Mouse (Mus musculus) stomach, postnatal 0 days (tissue): ENCODE measurements around the gene Wdr31. TPM values are rescaled to one million over a fixed set of nuclear protein-coding genes. Genes with fewer than 3 reads are reported as not detected.
A peak's percentile ranks its signal among the peaks of the same experiment; 100 is the strongest.

Source experiments
- ATAC-seq: fragments of 200-750 bp; cut with Nextera tagmentation; 2 replicates; pipeline ENCODE4 v1.8.0; 2017; ENCODE audit not compliant: low FRiP score, low TSS enrichment
- DNase-seq: peaks from one replicate; pipeline ENCODE4 v3.0.0-alpha.2; 2016; ENCODE audit warnings: low spot score
- H3K27ac ChIP-seq: fragments of 300-500 bp; sonication (generic); replicated peaks from 2 replicates; pipeline ENCODE4 v1.5.1; 2014; ENCODE audit warnings: mild to moderate bottlenecking, control low read depth
- H3K27me3 ChIP-seq: fragments of 300-500 bp; sonication (generic); 2 replicates; pipeline ENCODE4 v1.6.1; 2014; ENCODE audit warnings: low read length; ENCODE audit not compliant: control insufficient read depth, insufficient read depth
- H3K36me3 ChIP-seq: fragments of 300-500 bp; sonication (generic); 2 replicates; pipeline ENCODE4 v1.6.1; 2014; ENCODE audit warnings: low read length, mixed read lengths; ENCODE audit not compliant: control insufficient read depth, insufficient read depth
- H3K4me1 ChIP-seq: fragments of 300-500 bp; sonication (generic); replicated peaks from 2 replicates; pipeline ENCODE4 v1.6.1; 2014; ENCODE audit warnings: antibody characterized with exemption; ENCODE audit not compliant: control insufficient read depth, insufficient read depth
- H3K4me2 ChIP-seq: fragments of 300-500 bp; sonication (generic); replicated peaks from 2 replicates; pipeline ENCODE4 v1.6.1; 2014; ENCODE audit warnings: low read depth, mild to moderate bottlenecking, control low read depth, moderate library complexity
- H3K4me3 ChIP-seq: fragments of 300-500 bp; sonication (generic); 2 replicates; pipeline ENCODE4 v1.5.1; 2014; ENCODE audit warnings: low read depth, low read length, control low read depth
- H3K9ac ChIP-seq: fragments of 300-500 bp; sonication (generic); 2 replicates; pipeline ENCODE4 v1.6.1; 2014; ENCODE audit warnings: mild to moderate bottlenecking, low read length, control low read depth, mixed read lengths
- H3K9me3 ChIP-seq: fragments of 300-500 bp; sonication (generic); 2 replicates; pipeline ENCODE4 v1.6.1; 2016; ENCODE audit warnings: low read length; ENCODE audit not compliant: control insufficient read depth
- CTCF ChIP-seq: IDR thresholded peaks from 2 replicates; pipeline ENCODE4 v1.5.1; 2016; ENCODE audit warnings: antibody characterized with exemption, low read depth, mild to moderate bottlenecking, moderate library complexity
- EP300 ChIP-seq: optimal IDR thresholded peaks from 2 replicates; pipeline ENCODE3; 2016; ENCODE audit warnings: antibody characterized with exemption
- WGBS: fragments of 180-500 bp; shearing (Covaris S2); extraction: QIAGEN DNeasy Blood & Tissue Kit; methylation state at CpG from one replicate; pipeline ENCODE4 v1.1.7; 2014; 5-methylcytosine and 5-hydroxymethylcytosine counted together
- polyA plus RNA-seq: library from polyadenylated mRNA; unstranded; fragments of >200 nt; fragmentation: Nextera tagmentation; extraction: Ambion mirVana; gene quantifications from 2 replicates; pipeline ENCODE4 v1.2.1, GENCODE M21; 2015

Wdr31 gene
- polyA plus RNA-seq, 1 experiment from 2014 or later, result 2.3 TPM

- H3K4me3 ChIP-seq, result no peak overlapping the region
- peaks cover 27% of the 10 kb centered on the region for H3K36me3 ChIP-seq
- no peak overlapping the region for H3K9ac ChIP-seq
- no peaks in the 10 kb centered on the region for H3K27me3 ChIP-seq
- H3K9me3 ChIP-seq, result no peaks in the 10 kb centered on the region
- no peak overlapping the region for H3K27ac ChIP-seq
- no peak for DNase-seq
- no peak for ATAC-seq
- TF ChIP-seq EP300 (no peak), CTCF (no peak)
- H3K4me1 ChIP-seq, result no peaks in the 10 kb centered on the region
- WGBS, result 88% methylated on average over 4 of the region's 4 CpGs
- no peak overlapping the region for H3K4me2 ChIP-seq
Observed at GRCm38 (mm10) chr4:62425891-62426290, 44.8 kb downstream of the Wdr31 start.

- no peak for TF ChIP-seq EP300
- no peak for TF ChIP-seq CTCF
- 94% methylated on average over 6 of the region's 6 CpGs for WGBS
- peaks cover 60% of the 10 kb centered on the region for H3K36me3 ChIP-seq
Observed at GRCm38 (mm10) chr4:62419091-62419490, 51.6 kb downstream of the Wdr31 start.

GRCm38 (mm10) chr4:62418448-62418847 lies 52.2 kb downstream of the Wdr31 start:
- H3K27me3 ChIP-seq, result no peaks in the 10 kb centered on the region
- 88% methylated on average over 8 of the region's 8 CpGs for WGBS
- no peak overlapping the region for H3K27ac ChIP-seq
- TF ChIP-seq CTCF (no peak), EP300 (no peak)
- H3K9me3 ChIP-seq, result no peaks in the 10 kb centered on the region
- H3K4me1 ChIP-seq, result no peaks in the 10 kb centered on the region
- H3K4me2 ChIP-seq, result no peak overlapping the region
- no peak overlapping the region for H3K9ac ChIP-seq
- peaks cover 57% of the 10 kb centered on the region for H3K36me3 ChIP-seq
- DNase-seq, result no peak
- H3K4me3 ChIP-seq, result no peak overlapping the region
- ATAC-seq, result no peak

More at GRCm38 (mm10) chr4:62419091-62419490, 51.6 kb downstream of the Wdr31 start:
- no peaks in the 10 kb centered on the region for H3K27me3 ChIP-seq
- ATAC-seq (no peak), DNase-seq (no peak)
- H3K27ac ChIP-seq, result no peak overlapping the region
- no peak overlapping the region for H3K9ac ChIP-seq
- no peak overlapping the region for H3K4me3 ChIP-seq
- no peak overlapping the region for H3K4me2 ChIP-seq
- H3K9me3 ChIP-seq, result no peaks in the 10 kb centered on the region
- no peaks in the 10 kb centered on the region for H3K4me1 ChIP-seq

GRCm38 (mm10) chr4:62411606-62412005 lies 59.1 kb downstream of the Wdr31 start:
- Histone ChIP-seq H3K4me1 (peaks cover 4% of the 10 kb centered on the region; the same call in 1 of the 2 replicates), H3K4me2 (no peak overlapping the region), H3K27me3 (no peaks in the 10 kb centered on the region), H3K4me3 (no peak overlapping the region), H3K9me3 (no peaks in the 10 kb centered on the region), H3K9ac (no peak overlapping the region), H3K27ac (no peak overlapping the region), H3K36me3 (peaks cover 25% of the 10 kb centered on the region)
- no peak for TF ChIP-seq EP300
- TF ChIP-seq CTCF, result no peak
- WGBS, result 88% methylated on average over 10 of the region's 10 CpGs
- no peak for ATAC-seq
- DNase-seq, result no peak

GRCm38 (mm10) chr4:62410325-62410724 lies 60.4 kb downstream of the Wdr31 start:
- ATAC-seq (no peak), DNase-seq (no peak)
- Histone ChIP-seq H3K4me2 (no peak overlapping the region), H3K36me3 (peaks cover 13% of the 10 kb centered on the region), H3K9ac (no peak overlapping the region), H3K27me3 (no peaks in the 10 kb centered on the region), H3K9me3 (no peaks in the 10 kb centered on the region), H3K4me1 (peaks cover 4% of the 10 kb centered on the region; the same call in 1 of the 2 replicates), H3K27ac (no peak overlapping the region), H3K4me3 (no peak overlapping the region)
- WGBS, result 77% methylated on average over 2 of the region's 2 CpGs
- TF ChIP-seq CTCF (no peak), EP300 (no peak)

- WGBS, result 11% methylated on average over 6 of the region's 6 CpGs
- Histone ChIP-seq H3K9me3 (no peaks in the 10 kb centered on the region), H3K9ac (peak overlapping the region; percentile 76), H3K4me2 (peak overlapping the region; percentile 54), H3K4me1 (peaks cover 4% of the 10 kb centered on the region; the same call in 1 of the 2 replicates), H3K27me3 (no peaks in the 10 kb centered on the region), H3K27ac (peak overlapping the region; percentile 86), H3K36me3 (peaks cover 6% of the 10 kb centered on the region), H3K4me3 (peak overlapping the region; percentile 65)
- DNase-seq (no peak), ATAC-seq (no peak)
- TF ChIP-seq EP300 (no peak), CTCF (no peak)
Observed at GRCm38 (mm10) chr4:62409615-62410014, 61.1 kb downstream of the Wdr31 start.
